Mouse (Mus musculus) bone marrow, adult 2 months (tissue): Measurements from ENCODE around the gene Rnf185.

ENCODE experiments used
- CTCF ChIP-seq: fragments of 200-500 bp; IDR thresholded peaks from 2 replicates; pipeline ENCODE4 v1.5.1; 2011; ENCODE audit warnings: low read length, control low read depth; ENCODE audit not compliant: control insufficient read depth, insufficient read depth
- POLR2A ChIP-seq: fragments of 200-500 bp; IDR thresholded peaks from 2 replicates; pipeline ENCODE4 v1.6.1; 2011; ENCODE audit warnings: low read depth, mild to moderate bottlenecking, control low read depth, low read length, borderline replicate concordance; ENCODE audit not compliant: control insufficient read depth

DNA sequence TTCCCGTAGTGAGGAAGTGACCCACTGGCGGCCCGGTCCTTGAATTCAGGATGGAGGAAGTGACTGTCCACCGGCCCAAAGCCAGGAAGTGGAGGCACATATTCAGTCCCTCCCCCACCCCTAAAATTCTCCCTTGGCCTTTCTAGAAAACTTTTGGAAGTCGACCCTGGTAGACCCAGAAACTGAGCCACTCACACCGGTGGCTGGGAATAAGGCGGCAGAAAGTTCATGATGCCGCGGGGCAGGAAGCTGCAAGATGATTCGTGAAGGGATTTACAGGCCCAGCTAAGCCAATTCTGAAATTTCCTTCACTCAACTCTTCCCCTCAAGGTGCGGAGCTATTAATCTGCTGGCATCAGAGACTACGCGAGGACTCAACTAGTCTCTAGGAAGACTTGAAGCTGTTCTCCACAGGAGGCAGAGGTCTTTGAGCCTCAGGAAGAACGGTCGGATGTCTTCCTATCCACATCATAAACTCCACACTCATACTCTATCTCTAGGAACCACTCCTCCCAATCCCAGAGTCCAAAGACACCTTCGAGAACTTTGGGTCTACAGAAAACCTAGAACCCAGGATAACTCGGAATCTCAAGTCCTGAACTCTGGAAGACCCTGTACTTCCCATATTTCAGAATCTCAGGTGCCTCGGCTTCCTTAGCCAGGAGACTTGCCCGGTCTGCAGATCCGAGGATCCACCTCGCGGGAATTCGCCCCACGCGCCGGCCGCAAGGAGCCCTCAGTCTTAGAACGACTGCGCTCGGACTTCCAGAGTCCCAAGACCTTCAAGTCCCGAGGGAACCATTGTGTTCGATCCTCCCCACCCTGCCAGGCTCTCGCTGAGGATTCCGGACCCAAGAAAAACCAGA, 43.8 kb downstream of the Rnf185 start:
- TF ChIP-seq CTCF (no peak), POLR2A (no peak)
